Mouse (Mus musculus): Measurements from ENCODE around the gene Thsd4.

DNA sequence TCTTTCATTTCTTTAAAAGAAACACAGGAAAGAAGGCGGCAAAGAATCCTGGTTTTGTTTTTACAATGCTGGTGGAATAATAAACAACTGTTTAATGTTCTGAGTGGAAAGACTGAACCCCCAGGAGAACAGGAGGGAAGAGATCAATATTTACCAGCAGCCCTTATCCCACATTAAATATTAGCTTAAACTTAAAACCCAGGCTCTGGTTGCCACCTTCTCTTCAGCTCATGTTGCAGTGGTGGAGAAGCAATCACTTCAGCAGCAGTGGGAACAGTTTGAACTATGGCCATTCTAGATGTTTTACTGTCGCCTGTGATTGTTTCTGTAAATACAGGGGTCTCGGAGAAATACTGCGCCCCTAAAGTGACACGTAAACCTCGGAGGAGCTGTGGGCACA lies 341.7 kb downstream of the Thsd4 start:
- TF ChIP-seq CTCF (IDR thresholded peaks at IDR 0.05; ENCODE audit: borderline replicate concordance, control insufficient read depth, extremely low read depth, insufficient read depth, low read length, poor library complexity): no peak
- TF ChIP-seq POLR2A (IDR thresholded peaks at IDR 0.05; ENCODE audit: control insufficient read depth, extremely low read depth, insufficient read depth, low read length, poor library complexity): no peak
